Mouse (Mus musculus) neural tube, embryonic 12.5 days (tissue): ENCODE results near the gene Rest. TPM values are rescaled to one million over a fixed set of nuclear protein-coding genes. Genes with fewer than 3 reads are reported as not detected.
A peak's percentile ranks its signal among the peaks of the same experiment; 100 is the strongest.

Source experiments
- ATAC-seq: fragments of 200-750 bp; cut with Nextera tagmentation; 2 replicates; pipeline ENCODE4 v1.8.0; 2017; ENCODE audit warnings: low read depth, mild to moderate bottlenecking, moderate TSS enrichment, moderate library complexity; ENCODE audit not compliant: low FRiP score
- H3K27ac ChIP-seq: fragments of 300-500 bp; sonication (generic); 2 replicates; pipeline ENCODE4 v1.5.1; 2016
- H3K27me3 ChIP-seq: fragments of 300-500 bp; sonication (generic); replicated peaks from 2 replicates; pipeline ENCODE4 v1.6.1; 2016; ENCODE audit warnings: mild to moderate bottlenecking
- H3K36me3 ChIP-seq: fragments of 300-500 bp; sonication (generic); 2 replicates; pipeline ENCODE4 v1.6.1; 2016; ENCODE audit warnings: mild to moderate bottlenecking
- H3K4me1 ChIP-seq: fragments of 300-500 bp; sonication (generic); 2 replicates; pipeline ENCODE4 v1.6.1; 2016
- H3K4me2 ChIP-seq: fragments of 300-500 bp; sonication (generic); replicated peaks from 2 replicates; pipeline ENCODE4 v1.6.1; 2016; ENCODE audit warnings: mild to moderate bottlenecking
- H3K4me3 ChIP-seq: fragments of 300-500 bp; sonication (generic); 2 replicates; pipeline ENCODE4 v1.5.1; 2016
- H3K9ac ChIP-seq: fragments of 300-500 bp; sonication (generic); 2 replicates; pipeline ENCODE4 v1.6.1; 2016; ENCODE audit warnings: mild to moderate bottlenecking
- H3K9me3 ChIP-seq: fragments of 300-500 bp; sonication (generic); 2 replicates; pipeline ENCODE4 v1.6.1; 2016; ENCODE audit warnings: mild to moderate bottlenecking
- WGBS: fragments of 180-500 bp; shearing (Covaris S2); methylation state at CpG from one replicate; pipeline ENCODE4 v1.1.7; 2016; 5-methylcytosine and 5-hydroxymethylcytosine counted together
- polyA plus RNA-seq: library from polyadenylated mRNA; unstranded; fragments of >200 nt; fragmentation: Nextera tagmentation; extraction: Ambion mirVana; gene quantifications from 2 replicates; pipeline ENCODE4 v1.2.1, GENCODE M21; 2016

Rest gene
- polyA plus RNA-seq, 1 experiment from 2014 or later: 18.9 TPM

GRCm38 (mm10) chr5:77289686-77290085 lies 24.4 kb downstream of the Rest start:
- ATAC-seq: no peak
- Histone ChIP-seq H3K27me3 (no peaks in the 10 kb centered on the region), H3K4me2 (no peak overlapping the region), H3K4me1 (no peaks in the 10 kb centered on the region), H3K4me3 (no peak overlapping the region), H3K9ac (no peak overlapping the region), H3K27ac (no peak overlapping the region), H3K36me3 (peaks cover 65% of the 10 kb centered on the region), H3K9me3 (no peaks in the 10 kb centered on the region)
- 91% methylated on average over 8 of the region's 8 CpGs for WGBS

DNA sequence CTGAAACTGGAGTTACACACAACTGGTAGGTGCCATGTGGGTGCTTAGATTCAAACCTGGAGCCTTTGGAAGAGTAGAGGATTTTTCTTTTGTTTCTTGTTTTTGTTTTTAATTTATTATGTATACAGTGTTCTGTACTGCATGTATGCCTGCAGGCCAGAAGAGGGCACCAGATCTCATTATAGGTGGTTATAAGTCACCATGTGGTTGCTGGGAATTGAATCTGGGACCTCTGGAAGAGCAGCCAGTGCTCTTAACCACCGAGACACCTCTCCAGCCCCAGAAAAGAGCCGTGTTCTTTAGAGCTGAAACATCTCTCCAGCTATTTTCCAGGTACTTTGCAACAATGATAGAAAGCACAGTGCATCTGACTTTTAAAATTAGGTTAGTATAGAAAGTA lies 25.3 kb downstream of the Rest start:
- WGBS: 93% methylated on average over 2 of the region's 2 CpGs
- no peak for ATAC-seq
- no peak overlapping the region for H3K27ac ChIP-seq
- H3K4me3 ChIP-seq: no peak overlapping the region
- no peaks in the 10 kb centered on the region for H3K4me1 ChIP-seq
- peaks cover 74% of the 10 kb centered on the region for H3K36me3 ChIP-seq
- no peaks in the 10 kb centered on the region for H3K27me3 ChIP-seq
- H3K9ac ChIP-seq: no peak overlapping the region
- H3K4me2 ChIP-seq: no peak overlapping the region
- H3K9me3 ChIP-seq: no peaks in the 10 kb centered on the region

DNA sequence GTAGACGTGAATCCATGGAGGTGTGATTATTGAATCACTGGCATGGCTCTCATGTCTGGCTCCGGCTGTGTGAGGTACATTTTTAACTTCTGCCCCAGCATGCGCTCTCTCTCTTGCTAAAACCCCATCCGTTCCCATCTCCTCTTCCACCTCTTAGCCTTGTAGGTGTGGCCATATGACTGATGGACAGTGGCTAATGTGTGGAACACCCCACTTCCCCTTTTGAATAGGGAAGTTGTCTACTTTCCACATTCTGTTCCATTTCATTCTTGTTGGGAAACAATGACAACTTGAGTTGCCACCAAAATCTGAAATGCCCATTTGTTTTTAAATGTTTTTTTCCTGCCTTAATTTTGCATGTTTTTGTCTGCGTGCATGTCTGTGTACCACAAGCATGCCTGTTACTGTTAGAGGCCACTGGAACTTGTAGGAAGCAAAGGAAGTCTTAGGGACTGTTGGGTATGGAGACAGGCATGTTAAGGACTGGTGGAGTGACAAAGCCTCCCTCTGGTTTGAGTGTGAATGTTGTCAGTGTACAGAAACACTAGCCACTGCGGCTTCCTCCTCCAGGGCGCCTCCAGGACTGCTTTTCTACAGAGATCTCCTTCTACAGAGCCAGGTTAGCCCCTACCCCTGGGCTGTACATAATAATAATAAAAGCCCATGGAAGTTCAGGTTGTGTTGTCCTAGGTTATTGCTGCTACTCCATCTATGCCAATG lies 27.7 kb downstream of the Rest start:
- Histone ChIP-seq H3K4me2 (no peak overlapping the region), H3K9ac (no peak overlapping the region), H3K27ac (no peak overlapping the region), H3K4me1 (no peaks in the 10 kb centered on the region), H3K36me3 (peaks cover 81% of the 10 kb centered on the region), H3K4me3 (no peak overlapping the region), H3K27me3 (no peaks in the 10 kb centered on the region), H3K9me3 (no peaks in the 10 kb centered on the region)
- no peak for ATAC-seq
- WGBS: 92% methylated on average over 7 of the region's 7 CpGs

DNA sequence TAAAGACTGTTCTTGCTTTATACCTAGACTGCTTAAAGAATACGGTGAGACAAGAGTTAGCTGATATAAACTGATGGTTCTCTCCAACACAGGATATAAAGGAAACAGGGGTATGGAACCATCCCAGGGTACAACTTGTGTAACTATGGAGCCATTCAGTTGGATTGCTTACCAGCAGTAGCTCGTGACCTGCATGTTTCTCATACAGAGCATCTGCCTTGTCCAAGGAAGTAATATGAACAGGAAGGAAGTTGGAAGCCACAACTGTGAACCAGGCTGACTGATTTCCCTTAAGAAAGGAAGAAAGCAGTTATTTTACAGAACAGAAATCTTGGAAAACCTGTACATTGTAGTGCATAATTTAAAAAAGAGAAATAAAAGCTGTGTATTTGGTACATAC lies 34.2 kb downstream of the Rest start:
- Histone ChIP-seq H3K9me3 (no peaks in the 10 kb centered on the region), H3K4me3 (no peak overlapping the region), H3K4me1 (no peaks in the 10 kb centered on the region), H3K36me3 (peaks cover 53% of the 10 kb centered on the region), H3K9ac (no peak overlapping the region), H3K27me3 (no peaks in the 10 kb centered on the region), H3K4me2 (no peak overlapping the region), H3K27ac (no peak overlapping the region)
- 89% methylated on average over 2 of the region's 2 CpGs for WGBS
- ATAC-seq: no peak

GRCm38 (mm10) chr5:77301296-77301903 lies 36.1 kb downstream of the Rest start:
- H3K27me3 ChIP-seq: no peaks in the 10 kb centered on the region
- no peak overlapping the region for H3K4me2 ChIP-seq
- no peak overlapping the region for H3K4me3 ChIP-seq

GRCm38 (mm10) chr5:77307821-77308553 lies 42.7 kb downstream of the Rest start:
- H3K36me3 ChIP-seq: peaks cover 26% of the 10 kb centered on the region

More at GRCm38 (mm10) chr5:77301296-77301903, 36.1 kb downstream of the Rest start:
- Histone ChIP-seq H3K9me3 (no peaks in the 10 kb centered on the region), H3K27ac (no peak overlapping the region), H3K4me1 (no peaks in the 10 kb centered on the region), H3K9ac (no peak overlapping the region), H3K36me3 (peaks cover 51% of the 10 kb centered on the region)
- ATAC-seq: no peak
- WGBS: 91% methylated on average over 6 of the region's 6 CpGs

GRCm38 (mm10) chr5:77309051-77309906 lies 44.0 kb downstream of the Rest start:
- H3K36me3 ChIP-seq: peaks cover 31% of the 10 kb centered on the region
- H3K4me3 ChIP-seq: peak overlapping the region; percentile 90
- ATAC-seq: peak; percentile 39
- no peaks in the 10 kb centered on the region for H3K27me3 ChIP-seq
- H3K4me2 ChIP-seq: peak overlapping the region; percentile 98
- H3K9ac ChIP-seq: peak overlapping the region; percentile 85
- under 1% methylated on average over 76 of the region's 76 CpGs for WGBS
- H3K4me1 ChIP-seq: peaks cover 24% of the 10 kb centered on the region
- H3K9me3 ChIP-seq: no peaks in the 10 kb centered on the region
- no peak overlapping the region; the same call in 1 of the 2 replicates for H3K27ac ChIP-seq

More at GRCm38 (mm10) chr5:77307821-77308553, 42.7 kb downstream of the Rest start:
- H3K9me3 ChIP-seq: no peaks in the 10 kb centered on the region
- no peaks in the 10 kb centered on the region for H3K27me3 ChIP-seq
- no peak for ATAC-seq
- peak overlapping the region; percentile 85; the same call in 1 of the 2 replicates for H3K9ac ChIP-seq
- peak overlapping the region; percentile 90; the same call in 1 of the 2 replicates for H3K4me3 ChIP-seq
- peak overlapping the region; percentile 98 for H3K4me2 ChIP-seq
- H3K27ac ChIP-seq: no peak overlapping the region
- H3K4me1 ChIP-seq: peaks cover 24% of the 10 kb centered on the region
- WGBS: 84% methylated on average over 5 of the region's 5 CpGs

GRCm38 (mm10) chr5:77309924-77310772 lies 44.9 kb downstream of the Rest start, which contains the start of the genes Noa1 and Polr2b:
Gene Noa1 (minus strand): TSS chr5:77310084.
Gene Polr2b (plus strand): TSS chr5:77310147.
- under 1% methylated on average over 85 of the region's 85 CpGs for WGBS
- peak within 1 kb of the TSS; percentile 90 for H3K4me3 ChIP-seq
- peaks cover 24% of the 10 kb centered on the region for H3K4me1 ChIP-seq
- peak within 1 kb of the TSS; percentile 84 for H3K27ac ChIP-seq
- no peaks in the 10 kb centered on the region for H3K27me3 ChIP-seq
- peak within 1 kb of the TSS; percentile 98 for H3K4me2 ChIP-seq
- peak; percentile 97 for ATAC-seq
- peak within 1 kb of the TSS; percentile 85 for H3K9ac ChIP-seq
- no peaks in the 10 kb centered on the region for H3K9me3 ChIP-seq
- peaks cover 38% of the 10 kb centered on the region for H3K36me3 ChIP-seq

GRCm38 (mm10) chr5:77314206-77314605 lies 48.9 kb downstream of the Rest start:
- WGBS: 93% methylated on average over 4 of the region's 4 CpGs
- Histone ChIP-seq H3K27me3 (no peaks in the 10 kb centered on the region), H3K4me2 (no peak overlapping the region), H3K9ac (no peak overlapping the region), H3K4me3 (no peak overlapping the region), H3K27ac (no peak overlapping the region), H3K4me1 (peaks cover 9% of the 10 kb centered on the region), H3K36me3 (peaks cover 47% of the 10 kb centered on the region), H3K9me3 (no peaks in the 10 kb centered on the region)
- ATAC-seq: no peak

DNA sequence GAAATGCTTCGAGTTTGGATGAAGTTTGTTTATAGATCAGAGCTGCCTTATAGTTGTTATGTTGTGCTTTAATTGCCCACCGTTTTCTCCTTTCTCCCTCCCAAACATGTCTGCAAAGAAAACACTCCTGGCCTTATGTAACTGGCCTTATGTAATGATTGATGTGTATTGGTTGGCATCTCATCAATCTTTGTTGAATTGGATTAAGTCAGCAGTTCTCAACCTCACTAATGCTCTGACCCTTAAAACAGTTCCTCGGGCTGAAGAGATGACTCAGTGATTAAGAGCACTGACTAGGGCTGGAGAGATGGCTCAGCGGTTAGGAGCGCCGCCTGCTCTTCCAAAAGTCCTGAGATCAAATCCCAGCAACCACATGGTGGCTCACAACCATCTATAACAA lies 49.7 kb downstream of the Rest start:
- Histone ChIP-seq H3K27me3 (no peaks in the 10 kb centered on the region), H3K9ac (no peak overlapping the region), H3K9me3 (no peaks in the 10 kb centered on the region), H3K36me3 (peaks cover 51% of the 10 kb centered on the region), H3K4me3 (no peak overlapping the region), H3K4me1 (peaks cover 9% of the 10 kb centered on the region), H3K27ac (no peak overlapping the region), H3K4me2 (no peak overlapping the region)
- 93% methylated on average over 6 of the region's 6 CpGs for WGBS
- ATAC-seq: no peak

- no peaks in the 10 kb centered on the region for H3K4me1 ChIP-seq
- no peaks in the 10 kb centered on the region for H3K9me3 ChIP-seq
- no peak overlapping the region for H3K4me3 ChIP-seq
- H3K9ac ChIP-seq: no peak overlapping the region
- H3K27me3 ChIP-seq: no peaks in the 10 kb centered on the region
- ATAC-seq: no peak
- H3K36me3 ChIP-seq: peaks cover 90% of the 10 kb centered on the region
- WGBS: 71% methylated on average over 1 of the region's 1 CpGs
- no peak overlapping the region for H3K4me2 ChIP-seq
- H3K27ac ChIP-seq: no peak overlapping the region
Observed at GRCm38 (mm10) chr5:77324936-77325335, 59.6 kb downstream of the Rest start.
